Mouse (Mus musculus) bone marrow, adult 2 months (tissue): ENCODE results near the gene Ing2.

ENCODE experiments used
- CTCF ChIP-seq: fragments of 200-500 bp; IDR thresholded peaks from 2 replicates; pipeline ENCODE4 v1.5.1; 2011; ENCODE audit warnings: low read length, control low read depth; ENCODE audit not compliant: control insufficient read depth, insufficient read depth
- POLR2A ChIP-seq: fragments of 200-500 bp; IDR thresholded peaks from 2 replicates; pipeline ENCODE4 v1.6.1; 2011; ENCODE audit warnings: low read depth, mild to moderate bottlenecking, control low read depth, low read length, borderline replicate concordance; ENCODE audit not compliant: control insufficient read depth

DNA sequence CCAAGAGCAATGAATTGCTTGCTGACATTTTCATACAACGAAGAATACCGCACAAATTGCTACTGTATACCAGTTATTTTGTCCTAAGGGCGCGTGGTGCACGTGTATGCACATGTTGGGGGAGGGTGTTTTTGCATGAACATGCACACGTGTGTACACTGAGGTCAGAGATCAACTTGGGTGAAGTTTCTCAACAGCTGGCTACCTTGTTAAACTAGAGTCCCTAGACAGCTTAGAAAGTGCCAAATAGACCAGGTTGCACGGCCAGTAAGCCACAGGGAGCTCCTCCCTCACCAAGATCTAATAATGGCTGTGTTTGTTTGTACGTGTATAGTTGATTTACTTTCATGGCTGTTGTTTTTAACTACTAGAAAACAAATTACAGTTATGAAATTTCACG lies 25.8 kb downstream of the Ing2 start:
- TF ChIP-seq CTCF (no peak), POLR2A (no peak)
